Mouse (Mus musculus): ENCODE measurements around the gene Tdrd5. TPM values are rescaled to one million over a fixed set of nuclear protein-coding genes. Genes with fewer than 3 reads are reported as not detected.
"Not testable (repeated sequence)": the region's sequence is repeated elsewhere in the genome, so short reads cannot be mapped to it uniquely, and the experiment has no call there.

Tdrd5 gene
- polyA plus RNA-seq, 1 experiment from 2014 or later = not detected

- Histone ChIP-seq H3K36me3 (ENCODE audit: inconsistent target) (no peaks in the 10 kb centered on the region), H3K4me3 (ENCODE audit: inconsistent target) (no peak overlapping the region), H3K79me2 (ENCODE audit: inconsistent target) (no peaks in the 10 kb centered on the region), H3K27ac (no peak overlapping the region)
- WGBS (ENCODE audit: missing documents) = 16% methylated on average over 10 of the region's 10 CpGs
These were observed 19.3 kb downstream of the Tdrd5 start for GRCm38 (mm10) chr1:156284207-156284606.

GRCm38 (mm10) chr1:156280131-156280530, 23.3 kb downstream of the Tdrd5 start:
- Histone ChIP-seq H3K4me3 (ENCODE audit: inconsistent target) (no peak overlapping the region), H3K36me3 (ENCODE audit: inconsistent target) (no peaks in the 10 kb centered on the region), H3K79me2 (ENCODE audit: inconsistent target) (no peaks in the 10 kb centered on the region), H3K27ac (no peak overlapping the region)
- WGBS (ENCODE audit: missing documents) = 70% methylated on average over 7 of the region's 7 CpGs

- 87% methylated on average over 7 of the region's 7 CpGs for WGBS (ENCODE audit: missing documents)
- no peaks in the 10 kb centered on the region for H3K36me3 ChIP-seq (ENCODE audit: inconsistent target)
- H3K27ac ChIP-seq = no peak overlapping the region
- H3K4me3 ChIP-seq (ENCODE audit: inconsistent target) = no peak overlapping the region
- no peaks in the 10 kb centered on the region for H3K79me2 ChIP-seq (ENCODE audit: inconsistent target)
These were observed 29.8 kb downstream of the Tdrd5 start for GRCm38 (mm10) chr1:156273647-156274046.

DNA sequence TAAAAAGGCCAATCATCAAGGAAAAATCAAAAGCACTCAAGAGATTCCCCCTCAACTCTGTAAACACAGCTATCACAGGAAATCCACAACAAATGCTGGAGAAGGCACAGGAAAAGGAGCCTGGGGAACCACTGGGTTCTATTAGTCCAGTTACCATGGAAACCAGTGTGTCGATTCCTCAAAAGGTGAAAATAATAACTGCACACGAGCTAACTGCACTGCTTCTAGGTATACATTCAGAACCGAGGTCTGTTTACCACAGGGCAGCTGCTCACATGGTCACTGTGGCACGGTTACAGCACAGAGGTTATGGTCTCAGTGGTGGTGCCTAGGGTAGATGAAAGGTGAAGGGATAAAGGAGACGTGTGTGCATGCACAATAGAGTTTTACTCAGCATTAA, 31.8 kb downstream of the Tdrd5 start:
- Histone ChIP-seq H3K79me2 (ENCODE audit: inconsistent target) (no peaks in the 10 kb centered on the region), H3K27ac (no peak overlapping the region), H3K4me3 (ENCODE audit: inconsistent target) (no peak overlapping the region), H3K36me3 (ENCODE audit: inconsistent target) (no peaks in the 10 kb centered on the region)
- 49% methylated on average over 5 of the region's 5 CpGs for WGBS (ENCODE audit: missing documents)

GRCm38 (mm10) chr1:156270471-156270870, 33.0 kb downstream of the Tdrd5 start:
- H3K36me3 ChIP-seq (ENCODE audit: inconsistent target) = no peaks in the 10 kb centered on the region
- 94% methylated on average over 9 of the region's 9 CpGs for WGBS (ENCODE audit: missing documents)
- no peak overlapping the region for H3K4me3 ChIP-seq (ENCODE audit: inconsistent target)
- H3K79me2 ChIP-seq (ENCODE audit: inconsistent target) = no peaks in the 10 kb centered on the region
- no peak overlapping the region for H3K27ac ChIP-seq

GRCm38 (mm10) chr1:156268546-156268945, 34.9 kb downstream of the Tdrd5 start:
- not testable (repeated sequence) for H3K4me3 ChIP-seq (ENCODE audit: inconsistent target); H3K36me3 ChIP-seq (ENCODE audit: inconsistent target); H3K27ac ChIP-seq; H3K79me2 ChIP-seq (ENCODE audit: inconsistent target)
- 97% methylated on average over 3 of the region's 3 CpGs for WGBS (ENCODE audit: missing documents)

GRCm38 (mm10) chr1:156263946-156264345, 39.5 kb downstream of the Tdrd5 start:
- Histone ChIP-seq H3K27ac (no peak overlapping the region), H3K4me3 (ENCODE audit: inconsistent target) (no peak overlapping the region), H3K36me3 (ENCODE audit: inconsistent target) (no peaks in the 10 kb centered on the region), H3K79me2 (ENCODE audit: inconsistent target) (no peaks in the 10 kb centered on the region)
- 57% methylated on average over 8 of the region's 8 CpGs for WGBS (ENCODE audit: missing documents)

- no peaks in the 10 kb centered on the region for H3K36me3 ChIP-seq (ENCODE audit: inconsistent target)
- 82% methylated on average over 2 of the region's 2 CpGs for WGBS (ENCODE audit: missing documents)
- no peaks in the 10 kb centered on the region for H3K79me2 ChIP-seq (ENCODE audit: inconsistent target)
- H3K27ac ChIP-seq = no peak overlapping the region
- no peak overlapping the region for H3K4me3 ChIP-seq (ENCODE audit: inconsistent target)
These were observed 40.1 kb downstream of the Tdrd5 start for GRCm38 (mm10) chr1:156263352-156263751.

DNA sequence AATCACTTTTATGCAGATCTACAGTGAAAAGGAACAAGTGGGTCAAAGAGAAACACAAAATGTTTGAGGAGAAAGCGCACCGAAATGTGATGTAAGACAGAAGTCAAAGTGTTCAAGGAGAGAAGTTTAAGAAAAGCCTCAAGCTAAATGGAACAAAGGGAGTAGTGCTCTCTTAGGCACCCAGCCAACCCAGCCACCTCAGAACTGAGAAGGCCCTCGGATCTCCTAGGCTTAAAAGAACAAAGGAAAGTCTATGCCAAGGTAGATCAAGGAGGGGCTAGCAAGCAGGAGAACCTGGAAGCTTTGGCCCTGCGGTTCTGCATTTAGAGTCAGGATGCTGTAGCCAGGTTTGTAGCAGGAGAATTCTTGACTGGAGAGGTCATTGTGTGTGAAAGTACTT, 48.6 kb downstream of the Tdrd5 start:
- H3K4me3 ChIP-seq (ENCODE audit: inconsistent target) = no peak overlapping the region
- H3K27ac ChIP-seq = no peak overlapping the region
- H3K36me3 ChIP-seq (ENCODE audit: inconsistent target) = no peaks in the 10 kb centered on the region
- WGBS (ENCODE audit: missing documents) = 98% methylated on average over 4 of the region's 4 CpGs
- no peaks in the 10 kb centered on the region for H3K79me2 ChIP-seq (ENCODE audit: inconsistent target)

- H3K4me3 ChIP-seq (ENCODE audit: inconsistent target); H3K36me3 ChIP-seq (ENCODE audit: inconsistent target); H3K27ac ChIP-seq; H3K79me2 ChIP-seq (ENCODE audit: inconsistent target): not testable (repeated sequence)
- 90% methylated on average over 4 of the region's 4 CpGs for WGBS (ENCODE audit: missing documents)
These were observed 52.4 kb downstream of the Tdrd5 start for GRCm38 (mm10) chr1:156251096-156251495.

DNA sequence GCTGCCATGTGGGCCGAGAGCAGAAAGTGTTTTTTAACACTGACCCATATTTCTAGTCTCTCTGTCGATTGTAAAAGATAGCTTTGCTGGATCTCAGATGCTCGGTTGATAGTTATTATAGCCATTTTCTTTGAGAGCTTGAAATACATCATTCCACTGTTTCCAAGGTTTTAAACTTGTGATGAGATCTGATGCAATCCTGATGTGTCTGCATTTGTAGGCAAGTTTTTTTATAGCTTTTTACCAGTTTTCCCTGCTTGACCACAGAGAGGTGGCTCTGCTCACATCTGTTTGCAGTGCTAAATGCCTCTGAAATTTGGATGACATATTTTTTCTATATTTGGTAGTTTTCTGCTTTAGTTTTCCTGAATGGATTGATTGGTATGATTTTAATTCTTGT, 55.6 kb downstream of the Tdrd5 start:
- Histone ChIP-seq H3K27ac (no peak overlapping the region), H3K4me3 (ENCODE audit: inconsistent target) (no peak overlapping the region), H3K36me3 (ENCODE audit: inconsistent target) (no peaks in the 10 kb centered on the region), H3K79me2 (ENCODE audit: inconsistent target) (no peaks in the 10 kb centered on the region)
- 93% methylated on average over 3 of the region's 3 CpGs for WGBS (ENCODE audit: missing documents)

DNA sequence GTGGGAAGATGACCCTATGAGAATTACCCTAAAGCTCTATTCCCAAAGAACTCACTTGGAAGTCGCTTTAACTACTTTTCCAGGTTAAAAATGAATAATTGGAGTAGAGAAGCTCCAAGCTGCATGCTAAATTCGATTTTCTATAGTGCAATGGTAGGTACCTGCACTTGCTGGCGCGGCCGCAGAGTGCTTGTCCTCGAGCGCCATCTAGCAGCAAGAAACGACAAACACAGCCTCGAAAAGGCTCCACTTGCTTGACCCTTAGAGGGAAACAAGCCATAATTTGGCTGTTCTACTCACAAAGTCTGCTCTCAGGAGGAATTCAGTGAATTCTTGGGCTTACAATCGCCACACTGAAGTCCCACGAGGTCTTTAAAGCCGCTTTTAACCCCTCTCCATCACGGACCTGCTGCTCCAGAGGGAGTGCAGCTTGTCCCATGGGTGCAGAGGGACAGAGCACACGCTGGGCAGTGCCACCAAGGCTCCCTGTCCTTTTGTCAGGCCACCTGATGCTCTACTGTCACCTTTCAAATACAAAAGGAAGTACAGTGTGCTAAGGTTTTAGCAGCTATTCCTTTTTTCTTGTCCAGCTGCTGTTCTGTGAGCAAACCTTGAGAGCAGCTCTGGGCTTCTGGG, 61.6 kb downstream of the Tdrd5 start:
- H3K27ac ChIP-seq = no peak overlapping the region

DNA sequence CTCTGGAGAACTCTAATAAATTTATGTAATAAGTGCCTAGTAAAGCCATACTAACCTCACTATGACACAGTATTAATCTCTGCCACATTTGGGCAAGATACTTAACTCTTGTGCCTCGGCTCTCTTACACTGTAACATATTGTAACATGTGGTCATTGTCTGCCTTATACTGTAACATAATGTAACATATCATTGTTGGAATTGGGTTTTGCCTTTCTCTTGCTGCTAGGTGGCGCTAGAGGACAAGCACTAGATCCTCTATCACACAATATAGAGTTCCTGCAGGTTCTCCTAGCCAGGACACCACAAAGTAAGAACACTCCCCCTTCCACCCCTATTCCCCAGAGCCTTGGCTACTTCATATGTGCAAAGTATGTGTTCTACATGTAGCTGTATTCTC, 62.4 kb downstream of the Tdrd5 start:
- H3K79me2 ChIP-seq (ENCODE audit: inconsistent target) = no peaks in the 10 kb centered on the region
- 32% methylated on average over 2 of the region's 2 CpGs for WGBS (ENCODE audit: missing documents)
- H3K27ac ChIP-seq = no peak overlapping the region
- H3K36me3 ChIP-seq (ENCODE audit: inconsistent target) = no peaks in the 10 kb centered on the region
- no peak overlapping the region for H3K4me3 ChIP-seq (ENCODE audit: inconsistent target)

More for the DNA sequence above, 61.6 kb downstream of the Tdrd5 start:
- 9% methylated on average over 14 of the region's 14 CpGs for WGBS (ENCODE audit: missing documents)
- H3K4me3 ChIP-seq (ENCODE audit: inconsistent target) = no peak overlapping the region
- no peaks in the 10 kb centered on the region for H3K79me2 ChIP-seq (ENCODE audit: inconsistent target)
- no peaks in the 10 kb centered on the region for H3K36me3 ChIP-seq (ENCODE audit: inconsistent target)

DNA sequence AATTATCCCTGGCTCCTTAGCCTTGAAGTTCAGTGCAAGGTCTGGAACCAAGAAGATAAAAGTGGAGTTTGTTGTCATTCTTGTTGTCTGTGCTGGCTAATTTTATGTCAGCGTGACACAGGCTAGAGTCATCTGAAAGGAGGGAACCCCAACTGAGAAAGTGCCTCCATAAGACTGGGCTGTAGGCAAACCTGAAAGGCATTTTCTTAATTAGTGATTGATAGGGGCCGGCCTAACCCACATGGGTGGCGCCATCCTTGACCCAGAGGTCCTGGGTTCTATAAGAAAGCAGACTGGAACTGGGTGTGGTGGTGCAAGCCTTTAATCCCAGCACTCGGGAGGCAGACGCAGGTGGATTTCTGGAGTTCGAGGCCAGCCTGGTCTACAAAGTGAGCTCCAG, 72.3 kb downstream of the Tdrd5 start:
- Histone ChIP-seq H3K4me3 (ENCODE audit: inconsistent target) (no peak overlapping the region), H3K27ac (no peak overlapping the region), H3K79me2 (ENCODE audit: inconsistent target) (no peaks in the 10 kb centered on the region), H3K36me3 (ENCODE audit: inconsistent target) (no peaks in the 10 kb centered on the region)
- WGBS (ENCODE audit: missing documents) = 97% methylated on average over 6 of the region's 6 CpGs

DNA sequence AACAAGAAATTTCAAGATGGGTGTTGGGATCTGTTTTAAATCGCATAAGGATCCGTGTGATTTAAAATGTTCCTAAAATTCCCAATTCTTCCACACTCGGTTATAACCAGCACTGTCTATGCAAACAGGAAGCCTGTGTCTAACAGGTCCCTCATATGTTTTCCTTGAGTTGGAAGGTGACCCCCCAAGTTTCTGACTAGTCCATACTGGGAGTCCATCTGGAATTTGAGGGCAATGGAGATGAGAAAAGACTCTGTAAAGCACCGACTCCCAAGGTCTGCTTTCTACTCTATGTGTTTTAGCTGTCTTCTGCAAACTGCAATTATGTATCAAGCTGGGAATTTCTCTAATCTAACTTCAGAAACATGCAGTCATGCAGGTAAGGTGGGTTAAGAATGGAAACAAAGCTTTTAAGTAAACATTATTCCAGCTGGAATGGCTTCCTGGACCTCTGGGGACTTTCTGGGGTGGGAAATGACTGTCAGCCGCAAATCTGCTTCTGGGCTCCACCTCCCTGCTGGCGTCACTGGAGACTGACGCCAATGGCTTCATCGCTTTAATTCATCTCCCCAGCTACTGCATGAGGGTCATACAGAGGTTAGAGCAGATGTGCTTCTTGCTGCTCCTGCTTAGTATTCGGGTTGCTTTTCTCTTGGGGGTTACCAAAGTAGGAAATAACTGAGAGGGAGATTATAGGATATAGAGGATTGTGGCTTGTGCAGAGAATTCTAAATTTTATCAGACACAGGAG, 73.0 kb downstream of the Tdrd5 start:
- 79% methylated on average over 9 of the region's 9 CpGs for WGBS (ENCODE audit: missing documents)
- no peak overlapping the region for H3K27ac ChIP-seq
- no peak overlapping the region for H3K4me3 ChIP-seq (ENCODE audit: inconsistent target)
- no peaks in the 10 kb centered on the region for H3K79me2 ChIP-seq (ENCODE audit: inconsistent target)
- no peaks in the 10 kb centered on the region for H3K36me3 ChIP-seq (ENCODE audit: inconsistent target)

Data from macrophage (primary cell).